Mouse (Mus musculus): Measurements from ENCODE around the gene Dgkg. TPM values are rescaled to one million over a fixed set of nuclear protein-coding genes. Genes with fewer than 3 reads are reported as not detected.

Dgkg gene
- polyA plus RNA-seq, 1 experiment from 2014 or later: 0.53 TPM

DNA sequence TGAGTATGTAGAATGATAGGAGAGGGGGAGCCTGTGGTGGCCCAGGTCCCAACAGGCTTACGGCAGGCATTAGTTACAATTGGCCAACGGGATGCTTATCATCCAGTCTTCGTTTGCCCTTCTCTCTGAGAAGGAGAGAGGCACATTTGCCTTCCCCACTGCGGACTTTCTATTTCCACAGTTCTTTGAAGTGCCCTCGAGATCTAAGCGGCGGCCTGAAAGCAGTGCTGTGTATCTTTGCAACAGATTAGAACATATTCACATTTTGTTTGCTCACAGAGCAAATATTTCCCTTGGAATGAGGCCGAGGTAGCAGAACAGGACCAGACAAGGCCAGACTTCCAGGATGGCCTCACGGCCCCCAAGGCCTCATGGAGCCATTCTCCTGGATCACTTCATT, 204.9 kb downstream of the Dgkg start:
- H3K4me3 ChIP-seq: no peak overlapping the region
- H3K4me1 ChIP-seq (replicated peaks): peaks cover 16% of the 10 kb centered on the region
- ATAC-seq (replicated peaks; ENCODE audit: insufficient number of reproducible peaks, insufficient read depth, low FRiP score, low read depth): no peak
- H3K4me2 ChIP-seq: no peak overlapping the region
- WGBS: 56% methylated on average over 9 of the region's 9 CpGs
- H3K27ac ChIP-seq: no peak overlapping the region
- H3K27me3 ChIP-seq: no peaks in the 10 kb centered on the region
- H3K9ac ChIP-seq: no peak overlapping the region
- H3K9me3 ChIP-seq (replicated peaks): no peaks in the 10 kb centered on the region
- no peaks in the 10 kb centered on the region for H3K36me3 ChIP-seq

DNA sequence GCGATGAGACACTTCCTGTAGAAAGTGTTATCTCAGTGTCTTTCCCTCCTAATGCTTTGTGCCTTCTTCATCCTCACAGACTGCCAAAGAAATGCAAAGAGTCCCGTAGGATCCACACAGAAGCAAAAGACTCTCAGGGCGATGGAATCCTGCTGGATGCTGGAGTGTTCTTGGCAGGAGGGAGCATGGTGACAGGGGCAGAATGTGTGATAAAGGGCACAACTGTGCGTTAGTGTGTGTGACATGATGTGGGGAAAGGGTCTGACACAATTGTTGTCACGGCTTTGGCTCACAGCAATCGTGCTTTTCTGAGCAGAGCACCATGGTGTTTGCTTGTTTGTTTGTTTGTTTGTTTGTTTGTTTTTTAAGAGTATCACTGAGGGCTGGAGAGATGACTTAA, 208.9 kb downstream of the Dgkg start:
- Histone ChIP-seq H3K4me2 (no peak overlapping the region), H3K27me3 (no peaks in the 10 kb centered on the region), H3K36me3 (no peaks in the 10 kb centered on the region), H3K9ac (no peak overlapping the region), H3K9me3 (replicated peaks) (no peaks in the 10 kb centered on the region), H3K27ac (no peak overlapping the region; the same call in 1 of the 2 replicates), H3K4me3 (no peak overlapping the region), H3K4me1 (replicated peaks) (peaks cover 16% of the 10 kb centered on the region)
- WGBS: 25% methylated on average over 6 of the region's 6 CpGs
- ATAC-seq (replicated peaks; ENCODE audit: insufficient number of reproducible peaks, insufficient read depth, low FRiP score, low read depth): peak; percentile 54; the same call in 1 of the 2 replicates

- ATAC-seq (replicated peaks; ENCODE audit: insufficient number of reproducible peaks, insufficient read depth, low FRiP score, low read depth): no peak
- H3K4me3 ChIP-seq: no peak overlapping the region
- H3K4me1 ChIP-seq (replicated peaks): peaks cover 29% of the 10 kb centered on the region
- no peak overlapping the region for H3K4me2 ChIP-seq
- no peaks in the 10 kb centered on the region for H3K9me3 ChIP-seq (replicated peaks)
- no peaks in the 10 kb centered on the region for H3K36me3 ChIP-seq
- WGBS: 64% methylated on average over 6 of the region's 6 CpGs
- H3K27ac ChIP-seq: no peak overlapping the region
- no peaks in the 10 kb centered on the region for H3K27me3 ChIP-seq
- H3K9ac ChIP-seq: no peak overlapping the region
These were observed 212.2 kb downstream of the Dgkg start for GRCm38 (mm10) chr16:22444786-22445185.

DNA sequence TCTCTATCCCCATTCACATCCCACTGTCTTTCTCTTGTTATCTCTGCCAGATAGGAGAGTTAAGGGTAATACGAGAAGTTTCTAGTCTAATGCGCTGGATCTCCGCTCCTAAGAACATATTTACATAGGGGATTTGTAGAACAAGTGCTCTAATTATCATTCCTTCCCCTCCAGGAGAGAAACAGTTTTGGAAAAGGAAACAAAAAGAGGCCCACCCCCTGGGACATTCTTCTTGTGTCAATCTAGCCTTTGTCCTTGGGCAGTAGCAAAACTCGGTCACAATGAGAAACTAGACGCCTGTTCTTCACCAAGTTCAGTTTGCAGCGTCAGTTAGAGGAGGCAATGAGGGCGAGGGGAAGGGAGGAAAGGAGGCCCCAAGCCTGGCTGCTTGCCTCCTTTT, 214.8 kb downstream of the Dgkg start:
- Histone ChIP-seq H3K4me2 (no peak overlapping the region), H3K27me3 (no peaks in the 10 kb centered on the region), H3K4me1 (replicated peaks) (peaks cover 21% of the 10 kb centered on the region), H3K4me3 (no peak overlapping the region), H3K36me3 (no peaks in the 10 kb centered on the region), H3K27ac (no peak overlapping the region), H3K9ac (no peak overlapping the region), H3K9me3 (replicated peaks) (no peaks in the 10 kb centered on the region)
- WGBS: 62% methylated on average over 7 of the region's 7 CpGs
- no peak for ATAC-seq (replicated peaks; ENCODE audit: insufficient number of reproducible peaks, insufficient read depth, low FRiP score, low read depth)

- no peaks in the 10 kb centered on the region for H3K9me3 ChIP-seq (replicated peaks)
- ATAC-seq (replicated peaks; ENCODE audit: insufficient number of reproducible peaks, insufficient read depth, low FRiP score, low read depth): no peak
- H3K4me2 ChIP-seq: no peak overlapping the region
- H3K27me3 ChIP-seq: no peaks in the 10 kb centered on the region
- H3K9ac ChIP-seq: no peak overlapping the region
- WGBS: 69% methylated on average over 4 of the region's 4 CpGs
- H3K27ac ChIP-seq: no peak overlapping the region
- no peaks in the 10 kb centered on the region for H3K36me3 ChIP-seq
- H3K4me1 ChIP-seq (replicated peaks): peaks cover 21% of the 10 kb centered on the region
- no peak overlapping the region for H3K4me3 ChIP-seq
These were observed 215.7 kb downstream of the Dgkg start for GRCm38 (mm10) chr16:22441317-22441716.

- Histone ChIP-seq H3K9ac (peak overlapping the region; percentile 52), H3K4me2 (peak overlapping the region; percentile 99), H3K9me3 (replicated peaks) (no peaks in the 10 kb centered on the region), H3K4me1 (replicated peaks) (peaks cover 21% of the 10 kb centered on the region), H3K36me3 (peaks cover 4% of the 10 kb centered on the region; the same call in 1 of the 2 replicates), H3K27ac (peak overlapping the region; percentile 85), H3K27me3 (no peaks in the 10 kb centered on the region), H3K4me3 (peak overlapping the region; percentile 97)
- under 1% methylated on average over 18 of the region's 18 CpGs for WGBS
- 0 out of 2 replicates have a peak, but pooled peaks have one; percentile 8 for ATAC-seq (replicated peaks; ENCODE audit: insufficient number of reproducible peaks, insufficient read depth, low FRiP score, low read depth)
These were observed 216.8 kb downstream of the Dgkg start for GRCm38 (mm10) chr16:22440269-22440668.

DNA sequence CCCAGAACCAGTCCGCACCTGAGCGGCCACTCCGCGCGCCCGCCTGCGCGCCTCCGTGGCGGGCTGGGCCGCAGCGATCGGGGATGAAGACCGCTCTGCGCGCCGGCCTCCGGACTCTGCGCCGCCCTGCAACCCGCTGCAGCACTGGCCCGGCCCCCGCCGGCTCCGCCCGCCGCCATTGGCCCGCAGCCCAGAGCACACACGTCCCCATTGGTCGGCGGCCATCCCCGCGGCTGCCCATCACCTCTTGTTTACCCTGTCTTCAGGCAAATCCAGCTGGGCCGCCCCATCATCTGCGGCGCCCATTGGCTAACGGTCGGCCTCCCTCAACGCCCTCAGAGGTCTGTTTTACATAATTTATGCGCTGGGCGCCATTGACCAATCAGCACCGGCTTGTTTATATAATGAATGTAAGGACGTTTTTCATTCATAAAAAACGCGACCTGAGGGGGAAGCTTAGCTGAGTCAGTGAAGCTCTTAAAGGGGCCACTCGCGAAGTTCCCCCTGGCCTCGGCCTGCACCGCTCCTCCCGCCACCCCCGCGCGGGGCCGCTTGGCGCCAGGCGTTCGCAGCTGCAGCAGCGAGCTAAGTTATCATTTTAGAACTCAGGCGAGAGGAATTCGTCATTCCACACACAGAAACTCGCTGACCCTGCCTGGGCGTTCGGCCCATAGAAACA, 217.4 kb downstream of the Dgkg start, which contains the start of gene Etv5:
Gene Etv5, minus strand, starts transcription at position 221 of the 679 bp plus-strand sequence.
- peaks cover 4% of the 10 kb centered on the region; the same call in 1 of the 2 replicates for H3K36me3 ChIP-seq
- peak within 1 kb of the TSS; percentile 85 for H3K27ac ChIP-seq
- H3K4me3 ChIP-seq: peak within 1 kb of the TSS; percentile 97
- H3K4me1 ChIP-seq (replicated peaks): peaks cover 21% of the 10 kb centered on the region
- H3K9ac ChIP-seq: peak within 1 kb of the TSS; percentile 85
- ATAC-seq (replicated peaks; ENCODE audit: insufficient number of reproducible peaks, insufficient read depth, low FRiP score, low read depth): peak; percentile 97
- H3K4me2 ChIP-seq: peak within 1 kb of the TSS; percentile 99
- no peaks in the 10 kb centered on the region for H3K27me3 ChIP-seq
- under 1% methylated on average over 63 of the region's 63 CpGs for WGBS
- no peaks in the 10 kb centered on the region for H3K9me3 ChIP-seq (replicated peaks)

- no peaks in the 10 kb centered on the region for H3K9me3 ChIP-seq (replicated peaks)
- no peaks in the 10 kb centered on the region for H3K27me3 ChIP-seq
- peak overlapping the region; percentile 99 for H3K4me2 ChIP-seq
- WGBS: under 1% methylated on average over 59 of the region's 59 CpGs
- peak overlapping the region; percentile 80 for H3K27ac ChIP-seq
- peaks cover 21% of the 10 kb centered on the region for H3K4me1 ChIP-seq (replicated peaks)
- peak overlapping the region; percentile 97 for H3K4me3 ChIP-seq
- peak; percentile 4 for ATAC-seq (replicated peaks; ENCODE audit: insufficient number of reproducible peaks, insufficient read depth, low FRiP score, low read depth)
- peak overlapping the region; percentile 85 for H3K9ac ChIP-seq
- H3K36me3 ChIP-seq: peaks cover 4% of the 10 kb centered on the region; the same call in 1 of the 2 replicates
These were observed 218.3 kb downstream of the Dgkg start for GRCm38 (mm10) chr16:22438441-22439373.

- WGBS: 61% methylated on average over 6 of the region's 6 CpGs
- Histone ChIP-seq H3K9me3 (replicated peaks) (no peaks in the 10 kb centered on the region), H3K4me3 (no peak overlapping the region), H3K27me3 (no peaks in the 10 kb centered on the region), H3K9ac (no peak overlapping the region), H3K4me1 (replicated peaks) (peaks cover 14% of the 10 kb centered on the region), H3K27ac (no peak overlapping the region), H3K4me2 (no peak overlapping the region), H3K36me3 (peaks cover 4% of the 10 kb centered on the region; the same call in 1 of the 2 replicates)
- no peak for ATAC-seq (replicated peaks; ENCODE audit: insufficient number of reproducible peaks, insufficient read depth, low FRiP score, low read depth)
These were observed 220.9 kb downstream of the Dgkg start for GRCm38 (mm10) chr16:22436106-22436505.

GRCm38 (mm10) chr16:22434530-22434929, 222.5 kb downstream of the Dgkg start:
- H3K9me3 ChIP-seq (replicated peaks): no peaks in the 10 kb centered on the region
- no peak overlapping the region for H3K4me3 ChIP-seq
- no peaks in the 10 kb centered on the region for H3K27me3 ChIP-seq
- H3K36me3 ChIP-seq: peaks cover 4% of the 10 kb centered on the region; the same call in 1 of the 2 replicates
- no peak for ATAC-seq (replicated peaks; ENCODE audit: insufficient number of reproducible peaks, insufficient read depth, low FRiP score, low read depth)
- peaks cover 14% of the 10 kb centered on the region for H3K4me1 ChIP-seq (replicated peaks)
- no peak overlapping the region for H3K27ac ChIP-seq
- 70% methylated on average over 5 of the region's 5 CpGs for WGBS
- no peak overlapping the region for H3K9ac ChIP-seq
- no peak overlapping the region for H3K4me2 ChIP-seq

DNA sequence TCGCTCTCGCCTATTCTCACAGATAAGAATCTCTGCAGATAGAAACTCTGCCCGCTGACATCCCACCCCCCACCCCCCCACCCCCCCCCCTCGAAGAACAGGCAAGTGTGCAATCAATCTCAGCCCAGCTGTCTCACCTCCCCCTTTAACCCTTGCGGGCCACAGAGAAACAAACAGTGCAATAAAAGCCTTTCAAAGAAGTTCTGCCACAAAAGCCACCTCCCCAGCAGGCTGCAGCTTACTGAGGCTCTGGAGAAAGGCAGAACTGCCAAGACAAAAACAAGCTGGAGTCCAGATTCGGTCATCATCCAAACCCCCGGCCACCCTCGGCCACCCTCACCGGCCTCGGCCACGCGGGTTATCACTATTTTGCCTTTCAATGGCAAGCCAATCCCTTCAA, 223.1 kb downstream of the Dgkg start:
- no peak overlapping the region for H3K9ac ChIP-seq
- no peak overlapping the region for H3K27ac ChIP-seq
- no peak for ATAC-seq (replicated peaks; ENCODE audit: insufficient number of reproducible peaks, insufficient read depth, low FRiP score, low read depth)
- no peak overlapping the region for H3K4me2 ChIP-seq
- no peaks in the 10 kb centered on the region for H3K9me3 ChIP-seq (replicated peaks)
- peaks cover 4% of the 10 kb centered on the region; the same call in 1 of the 2 replicates for H3K36me3 ChIP-seq
- H3K4me3 ChIP-seq: no peak overlapping the region
- 40% methylated on average over 12 of the region's 12 CpGs for WGBS
- H3K4me1 ChIP-seq (replicated peaks): peaks cover 20% of the 10 kb centered on the region
- no peaks in the 10 kb centered on the region for H3K27me3 ChIP-seq
